Mouse (Mus musculus) heart, postnatal 0 days (tissue): ENCODE results near the gene Apc2. TPM values are rescaled to one million over a fixed set of nuclear protein-coding genes. Genes with fewer than 3 reads are reported as not detected.

Experiments used
- ATAC-seq: fragments of 200-750 bp; cut with Nextera tagmentation; 2 replicates; pipeline ENCODE4 v1.8.0; 2017; ENCODE audit warnings: low read depth, moderate number of reproducible peaks, moderate library complexity; ENCODE audit not compliant: insufficient read depth
- DNase-seq: peaks from one replicate; pipeline ENCODE4 v3.0.0-alpha.2; 2016; ENCODE audit warnings: low spot score
- H3K27ac ChIP-seq: fragments of 300-500 bp; sonication (generic); 2 replicates; pipeline ENCODE4 v1.5.1; 2014; ENCODE audit warnings: low read depth, mild to moderate bottlenecking
- H3K27me3 ChIP-seq: fragments of 300-500 bp; sonication (generic); 2 replicates; pipeline ENCODE4 v1.6.1; 2014; ENCODE audit warnings: low read length, mixed read lengths; ENCODE audit not compliant: control insufficient read depth, insufficient read depth
- H3K36me3 ChIP-seq: fragments of 300-500 bp; sonication (generic); replicated peaks from 2 replicates; pipeline ENCODE4 v1.6.1; 2014; ENCODE audit warnings: low read length, mixed read lengths; ENCODE audit not compliant: control insufficient read depth, insufficient read depth
- H3K4me1 ChIP-seq: fragments of 300-500 bp; sonication (generic); 2 replicates; pipeline ENCODE4 v1.6.1; 2014; ENCODE audit warnings: antibody characterized with exemption; ENCODE audit not compliant: control insufficient read depth, insufficient read depth
- H3K4me2 ChIP-seq: fragments of 300-500 bp; sonication (generic); 2 replicates; pipeline ENCODE4 v1.6.1; 2014; ENCODE audit warnings: low read depth, mild to moderate bottlenecking, low read length, moderate library complexity
- H3K4me3 ChIP-seq: fragments of 300-500 bp; sonication (generic); 2 replicates; pipeline ENCODE4 v1.5.1; 2014; ENCODE audit warnings: low read depth, low read length
- H3K9ac ChIP-seq: fragments of 300-500 bp; sonication (generic); replicated peaks from 2 replicates; pipeline ENCODE4 v1.6.1; 2014; ENCODE audit warnings: low read depth, low read length, mixed read lengths
- H3K9me3 ChIP-seq: fragments of 300-500 bp; sonication (generic); replicated peaks from 2 replicates; pipeline ENCODE4 v1.6.1; 2016; ENCODE audit warnings: low read length; ENCODE audit not compliant: control insufficient read depth
- CTCF ChIP-seq: IDR thresholded peaks from 2 replicates; pipeline ENCODE4 v1.5.1; 2016; ENCODE audit warnings: antibody characterized with exemption, control low read depth, low read depth
- EP300 ChIP-seq: IDR thresholded peaks from 2 replicates; pipeline ENCODE4 v1.6.1; 2016; ENCODE audit warnings: antibody characterized with exemption, low read depth
- WGBS: fragments of 180-500 bp; shearing (Covaris S2); extraction: QIAGEN DNeasy Blood & Tissue Kit; methylation state at CpG from one replicate; pipeline ENCODE4 v1.1.7; 2014; 5-methylcytosine and 5-hydroxymethylcytosine counted together
- polyA plus RNA-seq: library from polyadenylated mRNA; unstranded; fragments of >200 nt; fragmentation: Nextera tagmentation; extraction: Ambion mirVana; gene quantifications from 2 replicates; pipeline ENCODE4 v1.2.1, GENCODE M21; 2015
- total RNA-seq: library from RNA; depleted of rRNA; stranded (reverse); fragments of >200 nt; gene quantifications from 2 replicates; pipeline ENCODE4 v1.2.3, GENCODE M21; 2014; ENCODE audit warnings: low replicate concordance

Gene Apc2
- total and polyA plus RNA-seq, 2 experiments from 2014 or later = 0.83 to 3.4 TPM

- Histone ChIP-seq H3K9me3 (no peaks in the 10 kb centered on the region), H3K9ac (peak overlapping the region; percentile 33; the same call in 1 of the 2 replicates), H3K27ac (peak overlapping the region; percentile 78), H3K4me1 (peaks cover 16% of the 10 kb centered on the region), H3K36me3 (peaks cover 81% of the 10 kb centered on the region), H3K4me2 (no peak overlapping the region), H3K4me3 (no peak overlapping the region), H3K27me3 (no peaks in the 10 kb centered on the region)
- DNase-seq (no peak), ATAC-seq (no peak)
- 75% methylated on average over 20 of the region's 20 CpGs for WGBS
- TF ChIP-seq EP300 (no peak), CTCF (no peak)
Measured at GRCm38 (mm10) chr10:80282481-80283441, 13.0 kb upstream of the Apc2 start.

GRCm38 (mm10) chr10:80285222-80286070, 10.3 kb upstream of the Apc2 start:
- Histone ChIP-seq H3K4me1 (peaks cover 16% of the 10 kb centered on the region), H3K9me3 (no peaks in the 10 kb centered on the region), H3K27me3 (no peaks in the 10 kb centered on the region), H3K4me2 (no peak overlapping the region), H3K9ac (no peak overlapping the region), H3K27ac (no peak overlapping the region), H3K36me3 (peaks cover 59% of the 10 kb centered on the region), H3K4me3 (no peak overlapping the region)
- no peak for DNase-seq
- ATAC-seq = no peak
- WGBS = 76% methylated on average over 15 of the region's 15 CpGs
- TF ChIP-seq CTCF (no peak), EP300 (no peak)

GRCm38 (mm10) chr10:80288097-80288496, 7.7 kb upstream of the Apc2 start:
- H3K4me1 ChIP-seq = no peaks in the 10 kb centered on the region
- ATAC-seq (no peak), DNase-seq (no peak)
- H3K27me3 ChIP-seq = no peaks in the 10 kb centered on the region
- no peak overlapping the region for H3K4me2 ChIP-seq
- H3K9ac ChIP-seq = no peak overlapping the region
- no peaks in the 10 kb centered on the region for H3K9me3 ChIP-seq
- no peak overlapping the region for H3K4me3 ChIP-seq
- no peak overlapping the region for H3K27ac ChIP-seq
- 95% methylated on average over 12 of the region's 12 CpGs for WGBS
- TF ChIP-seq CTCF (no peak), EP300 (no peak)
- H3K36me3 ChIP-seq = peaks cover 50% of the 10 kb centered on the region

GRCm38 (mm10) chr10:80288657-80289056, 7.1 kb upstream of the Apc2 start:
- Histone ChIP-seq H3K4me2 (no peak overlapping the region), H3K9ac (no peak overlapping the region), H3K4me3 (no peak overlapping the region), H3K4me1 (no peaks in the 10 kb centered on the region), H3K27ac (no peak overlapping the region), H3K27me3 (no peaks in the 10 kb centered on the region), H3K9me3 (no peaks in the 10 kb centered on the region), H3K36me3 (peaks cover 46% of the 10 kb centered on the region)
- 62% methylated on average over 8 of the region's 8 CpGs for WGBS
- no peak for ATAC-seq
- DNase-seq = no peak
- TF ChIP-seq CTCF (no peak), EP300 (no peak)
